Mouse (Mus musculus) activated CD4-positive, CD25-positive, alpha-beta regulatory T cell, adult 4 months (primary cell): ENCODE measurements at regions not wholly inside any gene's neighbourhood (a gene's known extent, or its start where the extent isn't known, plus 50 kb on each side); places are given as distances from the start of the nearest gene placed in this dataset.
A peak's percentile ranks its signal among the peaks of the same experiment; 100 is the strongest.

Experiments
- ATAC-seq: one replicate; pipeline ENCODE4 v1.8.0; 2017

DNA sequence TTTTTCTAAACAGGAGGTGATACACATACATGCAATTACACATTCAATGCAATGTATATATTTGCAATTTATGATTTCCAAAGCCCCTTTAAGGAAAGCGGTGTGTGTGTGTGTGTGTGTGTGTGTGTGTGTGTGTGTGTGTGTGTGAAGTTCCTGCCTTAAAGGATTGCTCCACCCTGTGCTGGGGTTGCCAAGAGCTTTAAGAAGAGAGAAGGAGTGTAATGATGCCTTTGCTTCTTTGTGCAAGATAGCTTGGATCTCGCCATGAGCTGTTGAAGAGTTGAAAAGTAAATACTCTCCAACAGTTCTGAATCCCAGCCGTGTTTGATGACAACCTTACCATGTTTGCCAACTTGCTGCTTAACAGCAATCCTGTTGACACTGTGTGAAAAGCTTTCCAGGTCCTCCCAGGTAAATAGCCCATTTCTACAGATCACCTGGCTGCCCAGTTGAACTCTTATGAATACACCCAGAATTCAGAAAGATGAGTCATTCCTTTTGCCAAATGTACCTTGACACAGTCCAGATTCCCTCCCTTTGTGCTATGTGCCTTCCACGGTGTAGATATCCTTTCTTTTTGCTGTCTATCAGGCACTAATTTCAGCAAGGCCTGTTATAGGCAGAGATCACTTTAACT lies 216.3 kb downstream of the Ikzf2 start:
- ATAC-seq = no peak

DNA sequence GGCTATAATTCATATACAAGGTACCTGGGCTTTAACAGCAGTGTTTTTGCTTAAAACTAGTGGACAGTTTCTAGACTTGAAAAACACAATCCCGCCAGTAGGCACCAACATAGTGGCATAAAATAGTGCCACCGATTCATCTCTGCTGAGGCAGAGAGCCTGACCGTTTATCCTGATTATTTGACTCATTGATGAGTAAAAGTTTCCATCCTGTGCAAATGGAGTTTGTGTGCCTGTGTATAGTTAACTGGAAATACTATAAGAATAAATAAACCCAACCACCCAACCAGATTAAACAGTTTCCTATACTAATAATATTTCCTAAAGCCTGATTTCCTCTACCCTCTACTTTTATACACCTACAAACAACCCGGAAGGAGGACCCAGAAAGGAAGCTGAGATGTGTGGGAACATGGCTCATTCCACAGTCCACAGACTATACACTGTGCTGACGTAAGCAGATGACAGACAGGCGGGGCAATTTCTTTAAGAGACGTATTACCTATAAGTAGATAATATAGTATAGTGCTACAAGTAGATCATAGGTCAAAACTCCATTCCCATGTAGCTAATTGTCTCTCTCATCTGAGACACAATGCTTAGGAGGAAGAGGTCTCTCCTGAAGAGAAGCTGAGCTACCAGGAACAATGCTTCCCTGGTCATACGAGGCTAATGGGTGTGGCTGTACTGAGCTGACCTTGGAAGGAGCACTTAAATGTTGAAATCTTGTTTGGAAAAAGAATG lies 217.7 kb downstream of the Ikzf2 start:
- peak; percentile 63 for ATAC-seq

DNA sequence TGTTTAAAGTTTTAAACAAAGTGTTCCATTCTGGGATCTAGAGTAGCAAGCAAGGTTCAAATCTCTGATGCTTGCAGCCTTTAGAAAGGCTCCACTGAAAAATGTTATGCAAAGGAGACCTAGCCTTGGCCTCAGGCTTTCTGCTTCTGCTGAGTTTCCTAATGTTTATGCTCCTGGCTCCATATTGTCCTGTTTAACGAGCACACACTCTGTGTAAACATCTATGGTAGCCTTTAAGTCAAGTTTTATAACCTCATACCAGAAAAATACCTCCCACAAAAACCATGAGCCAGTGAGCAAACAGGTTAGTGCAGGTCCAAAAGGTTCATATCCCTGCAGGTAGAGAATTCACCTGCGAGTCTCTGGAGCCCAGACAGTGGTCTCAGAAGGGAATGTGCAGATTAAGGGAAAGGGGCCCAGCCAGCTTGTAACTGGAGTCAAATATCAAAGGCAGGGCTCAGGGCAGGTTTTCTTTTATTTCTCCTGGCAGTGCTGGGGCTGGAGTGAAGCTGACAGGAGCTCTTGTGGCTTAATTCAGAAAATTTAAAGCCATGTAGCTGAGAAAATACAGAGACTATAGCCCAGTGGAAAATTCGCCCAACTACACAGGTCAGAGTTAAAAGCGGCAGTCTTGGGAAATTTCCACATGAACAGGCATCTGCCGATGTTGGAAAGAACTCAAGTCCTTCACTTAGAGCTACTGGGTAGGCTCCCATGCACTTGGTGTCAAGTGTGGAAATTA lies 220.3 kb downstream of the Ikzf2 start:
- ATAC-seq = no peak

DNA sequence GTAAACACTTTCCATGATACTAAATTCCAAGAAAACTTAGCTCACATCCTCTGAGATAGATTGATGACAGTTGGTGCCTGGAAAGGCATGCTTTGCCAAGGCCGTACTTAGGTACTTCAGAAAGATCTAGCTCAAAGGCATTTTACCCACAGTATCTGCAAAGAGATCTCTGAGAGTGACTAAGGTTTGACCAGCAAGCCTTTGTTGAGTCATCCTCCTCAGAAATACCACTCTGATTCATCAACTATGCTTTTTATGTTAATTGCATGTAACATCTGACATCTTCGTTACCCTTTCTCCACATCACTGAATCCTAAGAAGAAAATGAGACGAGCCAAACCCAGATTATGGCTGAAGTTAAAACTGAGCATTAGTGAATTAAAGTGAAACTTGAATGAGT lies 225.9 kb downstream of the Ikzf2 start:
- no peak for ATAC-seq

GRCm38 (mm10) chr1:69459899-69460298 lies 227.1 kb downstream of the Ikzf2 start:
- ATAC-seq = no peak

DNA sequence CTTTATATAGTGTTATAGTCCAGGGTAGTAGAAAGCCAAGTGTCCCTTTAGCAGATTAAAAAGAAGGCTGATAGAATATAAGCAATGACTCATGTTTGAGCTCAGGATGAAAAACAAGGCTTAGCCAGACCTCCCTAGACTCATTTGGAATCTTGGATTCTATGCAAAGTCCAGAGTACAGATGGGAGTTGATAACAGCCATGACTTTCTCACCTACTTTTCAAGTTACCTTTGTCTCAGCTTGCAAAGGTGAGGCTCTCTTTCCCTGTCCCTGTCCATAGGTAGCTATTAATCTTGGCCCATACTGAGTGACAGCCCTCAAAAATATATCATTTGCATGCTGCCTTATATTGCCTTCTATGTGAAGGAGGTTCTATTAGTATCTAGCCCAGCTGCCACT lies 229.6 kb downstream of the Ikzf2 start:
- ATAC-seq = no peak

- no peak for ATAC-seq
These were observed 233.1 kb downstream of the Ikzf2 start for GRCm38 (mm10) chr1:69453991-69454390.

- no peak for ATAC-seq
These were observed 234.1 kb downstream of the Ikzf2 start for GRCm38 (mm10) chr1:69452910-69453309.

- ATAC-seq = no peak
These were observed 236.6 kb downstream of the Ikzf2 start for GRCm38 (mm10) chr1:69450455-69450854.

DNA sequence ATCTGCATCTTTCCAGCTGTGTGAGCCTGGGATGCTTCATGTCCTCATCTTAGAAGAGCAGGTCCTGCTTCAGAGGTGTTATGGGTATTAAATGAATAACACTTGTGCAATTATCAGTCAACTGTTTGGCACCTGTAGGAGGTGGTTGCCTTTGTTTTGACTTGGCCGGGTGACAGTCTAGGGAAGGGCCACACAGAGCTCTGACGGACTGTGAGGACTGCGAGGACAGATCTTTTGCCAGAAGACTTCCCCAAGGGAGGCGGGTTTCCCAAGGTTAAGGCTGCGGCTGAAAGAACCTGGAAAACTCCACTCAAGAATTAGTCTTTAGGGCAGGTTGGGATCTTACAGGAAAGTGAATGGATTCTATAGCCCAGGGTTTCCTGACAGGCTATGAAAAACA lies 239.8 kb downstream of the Ikzf2 start:
- ATAC-seq = no peak

DNA sequence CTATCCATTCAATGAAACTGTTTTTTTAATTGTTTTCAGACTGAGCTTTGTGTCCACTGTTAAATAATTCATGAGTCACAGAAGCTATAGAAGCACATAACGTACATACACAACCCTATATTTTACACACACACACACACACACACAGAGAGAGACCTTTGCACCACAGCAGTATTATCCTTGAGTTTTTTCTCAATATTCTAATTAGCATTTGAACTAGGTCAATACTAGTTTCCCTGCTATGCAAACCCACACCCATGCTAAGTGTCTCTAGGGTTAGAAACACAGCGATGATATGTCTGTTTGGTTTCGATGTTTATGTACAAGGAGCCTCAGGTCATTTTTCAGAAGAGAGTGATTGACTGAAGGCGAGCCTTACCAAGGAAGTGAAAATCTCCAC lies 242.3 kb downstream of the Ikzf2 start:
- ATAC-seq = no peak

- no peak for ATAC-seq
These were observed 243.6 kb downstream of the Ikzf2 start for GRCm38 (mm10) chr1:69443466-69443865.

GRCm38 (mm10) chr1:69440564-69441334 lies 246.3 kb downstream of the Ikzf2 start:
- ATAC-seq = no peak

DNA sequence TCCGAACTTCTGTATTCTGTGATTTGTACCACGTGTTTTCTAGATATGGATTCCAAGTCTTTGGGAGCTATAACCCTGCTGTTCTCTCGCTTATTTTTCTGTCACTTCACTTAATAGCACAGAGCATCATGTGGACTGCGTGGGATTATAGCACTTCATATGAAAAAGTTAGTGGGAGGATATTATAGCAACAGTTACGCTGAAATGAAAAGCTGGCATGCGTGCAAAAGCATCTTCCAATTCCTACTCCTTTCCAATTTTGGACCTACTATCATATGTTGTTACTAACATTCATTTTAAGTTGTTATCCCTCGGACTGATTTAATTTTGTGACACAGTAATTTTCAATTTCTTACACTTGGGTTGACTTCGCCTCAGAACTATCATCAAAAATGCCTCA lies 250.0 kb downstream of the Ikzf2 start:
- no peak for ATAC-seq

GRCm38 (mm10) chr1:69433655-69434357 lies 253.2 kb downstream of the Ikzf2 start:
- ATAC-seq = no peak

DNA sequence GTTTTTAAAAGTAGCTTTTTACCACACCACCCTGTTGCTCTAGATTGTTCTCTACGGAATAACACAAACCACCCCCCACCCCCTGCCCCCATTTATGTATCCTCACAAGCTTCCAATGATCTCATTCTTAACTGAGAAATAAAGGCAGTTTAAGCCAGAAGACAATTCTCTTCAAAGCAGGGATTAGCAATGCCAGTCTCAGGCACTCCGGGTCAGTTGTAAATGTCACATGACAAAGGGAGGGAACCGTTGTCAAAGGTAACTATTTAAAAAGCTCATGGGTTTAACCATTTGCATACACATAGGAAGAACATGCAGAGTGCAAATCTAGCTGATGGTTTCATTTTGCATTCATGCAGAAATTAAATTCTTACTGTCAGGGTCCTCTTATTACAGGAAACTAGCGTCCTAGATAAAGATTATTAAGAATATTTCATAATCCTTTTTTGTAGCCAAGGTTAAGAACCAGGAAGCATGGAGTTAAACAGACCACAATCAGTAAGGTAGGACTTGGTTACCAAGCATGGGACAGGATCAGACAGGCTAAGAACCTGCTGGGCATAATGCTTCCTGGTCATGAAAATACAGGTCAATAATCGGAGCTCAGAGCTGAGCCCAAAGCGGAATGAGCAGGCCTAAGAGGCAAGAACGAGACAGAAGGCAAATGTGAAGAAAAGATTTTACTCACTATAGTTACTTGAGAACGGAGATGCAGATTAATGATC lies 256.2 kb downstream of the Ikzf2 start:
- no peak for ATAC-seq

DNA sequence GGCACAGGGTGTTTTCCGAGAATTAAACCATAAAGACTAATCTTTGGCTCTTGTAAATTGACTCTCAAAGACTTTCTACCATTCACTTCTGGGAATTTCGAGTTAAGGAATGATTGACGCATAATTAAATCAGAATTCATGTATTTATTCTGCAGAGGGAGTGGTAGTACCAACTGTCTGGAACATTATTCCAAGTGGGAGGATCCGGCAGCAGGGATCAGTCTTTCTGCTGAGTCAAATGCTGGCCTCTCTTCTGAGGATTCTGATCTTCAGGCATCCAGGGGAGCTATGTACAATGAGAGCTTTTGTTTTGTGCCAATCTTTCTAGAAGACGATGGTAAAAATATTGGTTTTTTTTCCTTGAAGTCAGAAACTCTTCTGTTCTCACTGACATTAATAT lies 257.4 kb downstream of the Ikzf2 start:
- no peak for ATAC-seq

DNA sequence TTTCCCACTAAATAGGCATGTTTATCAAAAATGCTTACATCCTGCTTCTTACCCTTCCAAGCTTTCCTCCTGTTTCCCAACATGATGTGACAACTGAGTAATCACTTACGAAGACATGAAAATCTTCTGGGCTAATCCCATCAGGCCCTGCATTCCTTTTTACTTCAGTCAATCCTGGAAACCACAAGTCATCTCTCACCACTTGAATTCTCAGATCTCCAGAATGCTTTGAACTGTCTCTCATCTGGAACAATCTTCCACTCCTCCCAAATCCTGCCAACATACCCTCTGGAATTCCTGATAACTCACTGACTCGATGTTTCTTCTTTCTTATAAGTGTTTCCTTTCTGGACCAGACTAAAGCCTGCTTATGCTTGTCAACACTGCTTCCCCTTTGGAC lies 289.4 kb downstream of the Ikzf2 start:
- ATAC-seq = no peak

DNA sequence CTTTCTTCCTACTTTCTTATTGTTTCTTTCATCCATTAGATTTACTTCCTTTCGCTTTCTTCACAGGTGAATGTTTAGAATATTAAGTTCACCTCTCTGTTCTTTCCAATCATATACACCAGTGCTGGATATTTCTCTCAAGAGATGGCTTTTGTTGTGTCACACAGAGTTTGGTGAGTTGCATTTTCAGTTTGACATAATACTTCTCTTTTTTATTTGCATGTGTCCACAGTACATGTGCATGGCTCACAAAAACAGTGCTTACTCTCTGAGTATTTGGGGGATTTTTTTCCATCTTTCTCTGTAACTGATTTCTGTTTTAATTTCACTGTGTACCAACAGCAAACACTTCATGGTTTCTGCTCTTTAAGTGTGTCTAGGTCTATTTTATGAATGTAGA lies 274.5 kb upstream of the Erbb4 start:
- no peak for ATAC-seq

GRCm38 (mm10) chr1:69379741-69380140 lies 271.9 kb upstream of the Erbb4 start:
- no peak for ATAC-seq

GRCm38 (mm10) chr1:69376923-69377706 lies 269.3 kb upstream of the Erbb4 start:
- ATAC-seq = no peak
